Mouse (Mus musculus) small intestine, adult 2 months (tissue): ENCODE results near the gene Zfp809.

Experiments used
- CTCF ChIP-seq: fragments of 200-500 bp; IDR thresholded peaks from 2 replicates; pipeline ENCODE4 v1.5.1; 2012; ENCODE audit warnings: low read depth, mild to moderate bottlenecking, control low read depth, inconsistent platforms, low read length, moderate library complexity, mixed read lengths; ENCODE audit not compliant: insufficient replicate concordance, insufficient read length; ENCODE audit errors: extremely low read depth
- POLR2A ChIP-seq: fragments of 200-500 bp; IDR thresholded peaks from 2 replicates; pipeline ENCODE4 v1.6.1; 2012; ENCODE audit warnings: low read depth, mild to moderate bottlenecking, control low read depth, inconsistent platforms, low read length, moderate library complexity

DNA sequence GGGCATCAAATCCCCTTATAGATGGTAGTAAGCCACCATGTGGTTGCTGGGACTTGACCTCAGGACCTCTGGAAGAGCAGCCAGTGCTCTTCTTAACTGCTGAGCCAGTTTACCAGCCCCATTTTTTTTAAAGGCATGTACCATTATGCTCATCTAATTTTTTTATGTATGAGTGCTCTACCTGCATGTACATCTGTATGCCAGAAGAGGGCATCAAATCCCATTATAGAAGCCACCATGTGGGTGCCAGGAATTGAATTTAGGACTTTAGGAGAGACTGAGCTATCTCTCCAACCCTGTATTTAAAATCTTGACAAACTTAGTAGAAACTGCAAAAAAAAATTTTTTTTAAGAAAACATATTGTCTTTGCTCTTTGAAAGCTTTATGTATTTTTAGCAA lies 5.0 kb downstream of the Zfp809 start:
- no peak for TF ChIP-seq CTCF
- TF ChIP-seq POLR2A, result no peak
